Mouse (Mus musculus) liver, embryonic 14.5 days (tissue): ENCODE results near the gene Bpnt1.

ENCODE experiments used
- CTCF ChIP-seq: IDR thresholded peaks from 2 replicates; pipeline ENCODE4 v1.5.1; 2016; ENCODE audit warnings: antibody characterized with exemption, low read depth, control low read depth
- EP300 ChIP-seq: IDR thresholded peaks from 2 replicates; pipeline ENCODE4 v1.6.1; 2016; ENCODE audit warnings: antibody characterized with exemption, low read depth

GRCm38 (mm10) chr1:185405921-185406320, 74.0 kb downstream of the Bpnt1 start:
- TF ChIP-seq CTCF, result no peak
- no peak for TF ChIP-seq EP300
